Mouse (Mus musculus): ENCODE measurements around the gene Natd1.
A peak's percentile ranks its signal among the peaks of the same experiment; 100 is the strongest.

Gene Natd1

DNA sequence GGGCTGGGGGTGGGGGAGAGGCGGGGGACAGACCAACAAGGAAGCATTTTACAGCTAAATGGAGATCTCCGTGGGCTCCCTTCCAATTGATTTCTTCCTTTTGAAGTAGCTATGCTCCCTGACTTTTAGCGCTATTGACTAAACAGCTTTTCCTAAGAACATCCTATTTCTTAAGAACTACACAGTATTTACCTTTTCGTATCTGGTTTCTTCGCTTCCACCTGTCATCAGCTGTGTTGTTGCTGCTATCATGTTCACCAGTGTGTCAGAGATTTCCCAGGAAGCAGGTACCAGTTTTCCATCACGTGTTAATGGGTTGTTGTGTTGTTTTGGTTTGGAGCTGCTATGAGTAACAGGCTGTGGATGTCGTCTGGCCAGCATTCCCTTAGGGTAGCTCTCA lies at the start of gene Natd1:
TSS of gene Natd1 (minus strand) at position 260 of the 400 bp plus-strand sequence.
- no peak for DNase-seq

GRCm38 (mm10) chr11:60962709-60963108 lies 48.2 kb upstream of the Natd1 start:
- no peak for DNase-seq

- DNase-seq: peak; percentile 61
Measured at GRCm38 (mm10) chr11:60961176-60961575, 46.6 kb upstream of the Natd1 start.

DNA sequence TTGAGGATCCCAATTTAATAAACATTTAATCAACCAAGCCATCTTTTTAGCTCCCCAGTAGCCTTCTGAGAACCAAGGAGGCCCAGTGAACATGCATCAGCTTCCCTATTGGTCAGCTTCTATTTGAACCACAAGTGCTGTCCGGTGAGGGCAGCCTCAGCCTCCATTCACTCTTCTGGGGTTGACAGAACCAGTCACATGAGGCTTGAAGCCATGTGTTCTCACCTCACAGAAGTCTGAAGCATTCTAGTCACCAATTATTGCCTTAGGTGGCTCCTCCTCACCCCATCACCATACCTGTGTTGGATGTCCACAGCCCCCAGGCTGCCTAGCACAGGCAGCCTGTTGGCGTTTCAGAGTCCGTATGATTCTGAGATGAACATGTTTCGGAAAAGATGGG lies 44.4 kb upstream of the Natd1 start:
- no peak for DNase-seq

DNA sequence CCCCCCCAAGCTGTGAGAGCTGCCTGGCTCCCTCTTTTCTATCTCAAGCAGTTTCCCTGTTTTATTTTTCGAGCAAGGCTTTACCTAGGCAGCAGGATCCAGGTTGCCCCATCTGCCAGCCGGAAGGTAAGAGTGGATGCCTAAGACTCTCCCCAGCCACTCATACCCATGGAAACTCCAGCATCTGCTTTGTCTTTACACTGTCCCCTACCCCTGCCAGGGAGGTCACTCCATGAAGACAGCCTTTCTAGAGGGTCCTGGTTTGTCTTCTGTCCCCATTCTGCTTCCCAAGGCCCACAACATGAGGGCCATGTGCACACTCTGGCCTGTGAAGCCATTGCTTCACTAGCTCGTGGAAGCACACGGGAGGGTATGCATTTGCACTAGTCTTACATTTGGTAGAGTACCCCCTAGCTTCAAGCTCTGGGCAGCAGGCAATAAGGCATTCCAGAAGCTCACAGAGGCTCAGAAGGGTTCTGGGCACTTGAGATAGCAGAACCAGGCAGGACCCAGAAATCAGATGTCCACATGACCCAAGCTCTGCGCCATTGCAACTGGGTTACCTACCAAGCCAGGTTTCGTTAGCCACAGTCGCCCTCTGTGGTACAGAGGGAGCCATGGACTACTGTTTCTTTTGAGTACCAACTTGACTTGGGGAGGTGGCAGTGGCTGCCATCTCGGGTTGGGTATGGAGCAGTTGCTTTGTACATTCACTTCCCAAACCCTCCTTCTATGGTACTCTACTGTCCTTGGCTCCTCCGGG lies 41.3 kb upstream of the Natd1 start:
- no peak for DNase-seq

- DNase-seq: no peak
Measured at GRCm38 (mm10) chr11:60954255-60955104, 39.9 kb upstream of the Natd1 start.

DNA sequence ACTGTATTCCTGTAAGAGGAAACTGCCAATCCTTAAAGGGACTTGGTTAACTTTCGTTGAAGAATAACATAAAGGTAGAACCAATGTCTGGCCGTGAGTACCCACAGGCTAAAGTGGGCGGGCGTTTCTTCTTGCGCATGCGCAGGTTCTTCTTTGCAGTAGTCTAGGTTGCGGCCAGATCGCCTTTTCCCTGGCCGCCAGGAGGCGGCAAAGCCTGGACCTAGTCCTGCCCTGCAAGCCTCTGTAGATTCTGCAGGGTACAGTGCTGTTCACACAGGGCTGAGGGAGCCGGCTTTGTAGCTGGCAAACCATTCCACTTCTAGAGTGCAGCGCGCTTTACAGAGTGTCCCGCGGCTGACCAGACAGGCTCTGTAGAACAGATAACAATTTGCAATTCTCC lies 39.3 kb upstream of the Natd1 start:
- DNase-seq: peak; percentile 95

DNA sequence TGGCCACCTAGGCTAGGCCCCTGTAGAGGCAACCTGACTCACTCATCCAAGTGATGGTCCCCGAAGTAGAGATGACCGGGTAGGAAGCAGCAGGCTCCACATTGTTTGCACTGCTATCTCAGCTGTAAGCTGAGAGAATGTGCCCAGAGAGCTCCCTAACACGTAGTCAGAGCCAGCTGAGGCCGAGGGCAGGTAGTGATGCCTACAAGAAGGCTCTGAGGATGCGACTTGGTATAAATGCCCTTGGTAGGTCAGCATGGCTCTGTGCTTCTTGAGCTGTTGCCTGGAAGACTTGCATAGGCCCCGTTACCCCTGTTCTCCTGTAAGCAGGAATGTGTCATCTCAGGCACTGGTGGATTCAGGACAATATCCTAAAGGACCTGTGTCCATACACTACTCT lies 38.4 kb upstream of the Natd1 start:
- DNase-seq: no peak

DNA sequence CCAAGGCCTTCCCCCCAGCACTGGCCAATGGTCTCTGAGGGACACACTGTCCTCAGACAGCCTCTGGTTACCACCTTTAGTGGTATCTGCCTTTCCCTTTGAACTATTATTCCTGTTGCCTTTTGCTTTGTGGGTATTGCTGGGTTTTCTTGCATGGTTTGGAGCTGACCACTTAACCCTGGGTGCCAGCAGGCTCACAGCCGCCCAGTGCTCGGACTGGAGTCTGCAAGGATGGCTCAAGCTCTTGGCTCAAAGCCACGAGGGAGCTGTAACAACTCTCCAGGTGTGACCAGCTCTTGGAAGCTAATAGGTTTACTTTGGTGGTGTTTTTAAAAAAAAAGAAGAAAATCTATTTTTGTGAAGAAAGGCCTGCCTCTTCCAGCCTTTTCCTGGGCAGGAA lies 37.8 kb upstream of the Natd1 start:
- DNase-seq: no peak

- no peak for DNase-seq
Measured at GRCm38 (mm10) chr11:60951896-60952295, 37.3 kb upstream of the Natd1 start.

DNA sequence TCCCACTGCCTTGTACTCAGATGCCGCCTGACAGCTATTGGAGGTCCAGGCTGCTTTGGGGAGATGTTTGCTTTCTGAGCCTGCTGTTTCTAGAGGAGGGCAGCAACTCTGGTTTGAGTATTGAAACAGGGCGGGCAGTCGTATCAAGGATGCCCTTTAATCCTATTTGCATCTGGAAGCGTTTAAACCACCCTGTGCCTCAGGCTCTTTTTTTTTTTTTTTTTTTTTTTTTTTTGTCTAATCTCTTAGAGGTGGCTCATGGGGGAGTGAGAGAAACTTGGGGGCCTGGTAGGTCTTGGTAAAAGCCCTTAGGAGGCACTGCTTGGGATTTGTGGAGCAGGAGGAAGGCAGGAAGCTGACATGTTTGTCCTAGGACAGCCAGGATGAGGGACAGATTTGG lies 30.5 kb upstream of the Natd1 start:
- no peak for DNase-seq

DNA sequence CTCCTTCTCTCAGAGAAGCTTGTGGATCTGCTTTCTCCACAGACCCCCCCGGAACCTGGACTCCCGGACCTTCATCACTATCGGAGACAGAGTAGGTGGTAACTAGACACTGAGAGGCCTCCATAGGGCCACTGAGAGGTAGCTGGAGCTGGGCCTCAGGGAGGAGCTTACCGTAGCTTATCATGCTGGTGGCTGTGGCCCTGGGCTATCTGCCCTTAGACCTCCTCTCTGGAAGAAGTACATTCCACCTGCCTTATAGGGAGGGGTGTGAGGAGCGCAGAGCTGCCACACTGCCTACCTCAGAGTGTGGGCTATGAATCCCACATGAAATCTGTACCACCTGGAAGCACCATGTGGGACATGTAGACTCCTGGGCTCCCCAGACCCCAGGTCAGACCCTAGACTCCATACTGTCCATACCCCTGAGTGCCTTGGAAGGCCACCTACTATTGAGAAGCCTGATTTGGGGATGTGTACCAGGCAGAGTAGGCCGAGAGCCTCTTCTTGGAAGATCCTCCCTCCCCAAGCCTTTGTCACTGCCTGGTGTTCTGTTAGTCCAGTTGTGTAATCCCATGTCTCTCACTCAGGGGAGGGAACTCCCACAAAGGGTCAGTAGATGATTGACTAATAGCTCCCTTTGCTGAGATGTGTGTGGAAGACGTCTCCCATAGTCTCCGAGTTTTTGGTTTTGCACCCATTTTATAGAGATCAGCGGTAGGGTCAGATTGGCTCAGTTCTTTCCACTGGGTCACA lies 27.9 kb upstream of the Natd1 start:
- DNase-seq: peak; percentile 67

DNA sequence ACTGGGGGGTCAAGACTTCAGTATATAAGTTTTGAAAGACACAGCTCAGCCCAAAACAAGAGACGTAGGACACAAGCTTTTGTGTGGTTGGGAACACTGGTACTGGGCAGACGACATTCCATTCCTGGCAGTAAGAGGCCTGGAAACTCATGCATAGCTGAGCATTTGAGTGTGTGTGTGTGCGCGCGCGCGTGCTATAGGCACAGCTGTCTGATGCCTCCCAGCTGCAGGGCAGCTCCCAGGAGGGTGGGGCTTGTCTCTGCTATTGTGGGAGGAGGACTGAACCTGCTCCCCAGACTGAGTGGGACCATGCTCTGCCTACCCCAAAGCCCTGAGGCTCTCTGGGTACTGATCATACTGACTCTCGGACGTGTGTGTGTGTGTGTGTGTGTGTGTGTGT lies 26.8 kb upstream of the Natd1 start:
- no peak for DNase-seq

- no peak for DNase-seq
Measured at GRCm38 (mm10) chr11:60940501-60940900, 26.0 kb upstream of the Natd1 start.

DNA sequence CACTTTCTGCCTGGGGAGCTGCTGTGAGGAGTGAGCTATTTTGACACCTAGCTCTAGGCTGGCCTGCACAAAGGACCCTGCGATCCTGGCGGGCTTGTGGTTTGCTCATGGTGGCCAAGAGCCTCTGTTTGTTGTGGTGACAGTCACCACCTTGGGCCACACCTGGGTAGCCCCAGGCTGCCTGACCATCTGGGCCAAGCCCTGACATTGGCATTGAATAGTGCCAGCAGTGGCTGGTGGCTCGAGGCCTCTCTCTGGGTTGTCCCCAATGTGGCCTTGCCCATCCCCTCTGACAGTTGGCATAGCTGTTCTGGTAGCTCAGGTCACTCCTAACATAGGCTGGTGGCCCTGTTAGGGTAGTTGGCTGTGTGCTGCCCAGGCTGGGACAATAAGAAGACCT lies 24.9 kb upstream of the Natd1 start:
- no peak for DNase-seq

GRCm38 (mm10) chr11:60937611-60938010 lies 23.1 kb upstream of the Natd1 start:
- no peak for DNase-seq

GRCm38 (mm10) chr11:60935975-60936373 lies 21.4 kb upstream of the Natd1 start:
- DNase-seq: no peak

DNA sequence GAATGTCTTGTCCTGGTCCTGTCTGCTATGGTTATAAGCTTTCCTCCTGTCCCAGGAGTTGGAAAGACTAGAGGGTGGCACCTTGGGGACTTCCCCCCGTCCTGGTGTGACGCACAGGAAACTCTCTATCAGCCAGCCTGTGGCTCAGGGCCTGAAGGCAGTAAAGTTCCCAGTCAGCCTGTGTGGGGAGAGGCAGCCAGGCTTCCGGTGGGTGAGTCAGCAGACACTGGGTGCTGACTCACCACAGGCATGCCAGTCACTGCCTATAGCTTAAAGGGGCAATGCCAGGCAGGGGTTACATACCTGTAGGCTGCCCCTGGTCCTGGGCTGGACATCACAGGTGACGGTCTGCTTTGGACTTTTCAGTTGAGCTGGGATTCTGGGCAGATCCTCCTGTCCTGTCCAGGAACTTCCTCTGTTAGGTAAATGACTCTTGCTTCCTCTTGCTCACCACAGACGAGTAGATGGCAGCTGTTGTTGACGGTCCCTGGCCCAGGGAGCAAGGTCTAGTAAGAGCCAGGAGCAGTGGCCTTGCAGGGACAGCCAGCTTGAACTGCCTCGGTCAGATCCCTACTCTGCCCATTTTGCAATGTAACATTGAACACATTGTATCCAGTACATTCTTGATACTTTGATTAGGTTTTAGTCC lies 20.9 kb upstream of the Natd1 start:
- peak; percentile 73 for DNase-seq

GRCm38 (mm10) chr11:60934795-60935194 lies 20.2 kb upstream of the Natd1 start:
- DNase-seq: peak; percentile 43

DNA sequence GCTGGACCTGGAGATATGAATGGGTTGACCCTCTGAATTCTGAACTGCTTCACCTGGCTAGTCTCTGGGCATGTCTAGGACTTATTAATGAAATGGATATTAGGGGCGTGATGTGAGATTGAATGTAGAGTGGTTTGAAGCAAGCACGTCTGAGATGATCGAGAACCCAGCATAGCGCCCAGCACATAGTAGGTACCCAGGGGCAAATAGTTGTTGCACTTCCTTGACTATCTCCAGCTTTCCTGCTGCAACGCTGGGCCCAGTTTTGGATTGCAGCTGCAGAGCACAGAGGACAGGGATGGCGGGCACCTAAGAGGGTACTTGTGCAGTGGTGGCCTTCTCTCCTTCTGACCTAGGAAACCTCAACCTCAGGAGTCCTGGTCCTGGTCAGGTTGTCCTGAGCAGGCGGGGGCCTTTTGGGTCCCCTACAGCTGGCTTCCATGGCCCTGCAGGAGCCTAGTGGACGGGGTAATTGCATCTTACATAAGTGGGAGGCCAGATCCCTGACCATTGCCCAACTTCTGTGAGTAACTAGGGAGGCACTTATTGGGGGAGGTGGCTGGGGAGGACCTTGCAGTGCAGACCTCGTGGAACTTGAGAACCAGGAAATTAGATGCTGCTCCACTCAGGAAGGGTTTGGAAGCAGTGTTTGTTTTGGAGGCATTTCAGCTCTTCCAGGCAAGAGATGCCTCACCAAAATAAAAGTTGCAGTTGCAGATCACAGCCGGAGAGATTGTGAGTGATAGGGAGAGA lies 18.8 kb upstream of the Natd1 start:
- DNase-seq: peak; percentile 86

DNA sequence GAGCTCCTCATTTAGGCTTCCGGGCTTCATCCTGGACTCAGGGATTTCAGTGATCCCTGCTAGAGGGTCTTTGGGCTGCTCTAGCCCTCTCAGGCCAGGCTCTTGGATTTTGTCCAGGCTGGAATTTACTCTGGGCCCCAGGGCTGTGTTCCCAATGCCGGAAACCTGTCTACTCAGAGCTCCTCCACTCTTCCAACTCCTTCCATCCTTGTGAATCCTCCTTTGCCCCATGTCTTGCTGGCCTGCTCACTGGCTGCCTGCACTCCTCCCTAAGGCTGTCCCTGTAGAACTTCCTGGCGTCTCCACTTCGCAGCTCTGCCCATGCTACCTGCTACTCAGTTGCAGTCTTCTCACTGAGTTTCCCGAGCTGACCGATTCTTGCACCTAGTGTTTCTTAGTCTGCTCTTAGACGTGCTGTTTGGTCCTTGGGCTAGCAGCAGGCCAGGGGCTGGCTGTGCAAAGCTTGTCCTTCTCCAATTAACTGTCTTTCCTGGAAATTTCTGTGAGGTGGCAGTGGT lies 18.0 kb upstream of the Natd1 start:
- no peak for DNase-seq
